Mouse (Mus musculus) MEL (cell line): Measurements from ENCODE around the gene Gm14139.

Experiments
- CTCF ChIP-seq, 3 experiments: IDR thresholded peaks in 2 of 3; conservative IDR thresholded peaks in 1 of 3; 2 replicates each; pipeline ENCODE4 v1.5.1; 2011 to 2012; ENCODE audit warnings: low read length in 3 of 3, low read depth in 2 of 3, mild to moderate bottlenecking in 2 of 3, improper control_type of control experiment in 1 of 3, inconsistent platforms in 1 of 3, mixed read lengths in 1 of 3, moderate library complexity in 1 of 3; ENCODE audit not compliant: control insufficient read depth in 1 of 3, insufficient read depth in 1 of 3, poor library complexity in 1 of 3, severe bottlenecking in 1 of 3
- E2F4 ChIP-seq: IDR thresholded peaks from 2 replicates; pipeline ENCODE4 v1.6.1; 2011; ENCODE audit warnings: low read depth, low read length, improper control_type of control experiment, borderline replicate concordance
- KAT2A ChIP-seq: conservative IDR thresholded peaks from 2 replicates; pipeline ENCODE4 v1.6.1; 2012; ENCODE audit warnings: low read depth, low read length, improper control_type of control experiment, inconsistent platforms
- MAZ ChIP-seq: IDR thresholded peaks from 2 replicates; pipeline ENCODE4 v1.6.1; 2012; ENCODE audit warnings: low read depth, mild to moderate bottlenecking, inconsistent platforms, low read length, improper control_type of control experiment
- MYC ChIP-seq: IDR thresholded peaks from 2 replicates; pipeline ENCODE4 v1.6.1; 2011; ENCODE audit warnings: low read depth, mild to moderate bottlenecking, low read length, improper control_type of control experiment, moderate library complexity
- POLR2A ChIP-seq, 2 experiments: IDR thresholded peaks; 2 replicates each; pipeline ENCODE4 v1.6.1; 2011 to 2012; ENCODE audit warnings: low read length in 2 of 2, mild to moderate bottlenecking in 2 of 2, control low read depth in 1 of 2, improper control_type of control experiment in 1 of 2, low read depth in 1 of 2, moderate library complexity in 1 of 2; ENCODE audit not compliant: control insufficient read depth in 1 of 2, insufficient read depth in 1 of 2, poor library complexity in 1 of 2
- TCF12 ChIP-seq: IDR thresholded peaks from 2 replicates; pipeline ENCODE4 v1.6.1; 2014; ENCODE audit warnings: low read depth, mild to moderate bottlenecking, inconsistent platforms, low read length, improper control_type of control experiment, moderate library complexity

GRCm38 (mm10) chr2:150136435-150136897 lies 45.1 kb upstream of the Gm14139 start, which contains the start of gene Zfp120:
- TF ChIP-seq CTCF (IDR thresholded peaks at IDR 0.05 in 2 of 3, conservative IDR thresholded peaks at IDR 0.05 in 1 of 3; ENCODE audit: control insufficient read depth in 1 of 3, insufficient read depth in 1 of 3, low read depth in 2 of 3, low read length in 3 of 3, poor library complexity in 1 of 3, severe bottlenecking in 1 of 3): no peak
- 0 out of 2 replicates have a peak, but pooled peaks have one; percentile 44 for TF ChIP-seq MYC
- no peak for TF ChIP-seq E2F4
- peak in 1 of 2 experiments; percentile 81; a peak in 2 of 4 replicates for TF ChIP-seq POLR2A (IDR thresholded peaks at IDR 0.05; ENCODE audit: control insufficient read depth in 1 of 2, insufficient read depth in 1 of 2, low read depth in 1 of 2, low read length in 2 of 2, poor library complexity in 1 of 2)
- TF ChIP-seq MAZ: no peak
- TF ChIP-seq TCF12: peak; percentile 41
- TF ChIP-seq KAT2A: peak; percentile 54
